Mouse (Mus musculus): ENCODE measurements around the gene Tbxas1. TPM values are rescaled to one million over a fixed set of nuclear protein-coding genes. Genes with fewer than 3 reads are reported as not detected.

Gene Tbxas1
- polyA plus RNA-seq, 1 experiment from 2014 or later = 2.3 TPM

GRCm38 (mm10) chr6:39104631-39105030, 229.4 kb downstream of the Tbxas1 start:
- no peaks in the 10 kb centered on the region for H3K36me3 ChIP-seq (replicated peaks)
- no peak overlapping the region for H3K4me3 ChIP-seq
- H3K4me2 ChIP-seq = no peak overlapping the region
- H3K27me3 ChIP-seq (replicated peaks) = no peaks in the 10 kb centered on the region
- WGBS = 88% methylated on average over 4 of the region's 4 CpGs
- no peaks in the 10 kb centered on the region for H3K9me3 ChIP-seq
- H3K4me1 ChIP-seq = no peaks in the 10 kb centered on the region
- ATAC-seq (replicated peaks) = no peak
- H3K9ac ChIP-seq = no peak overlapping the region
- no peak overlapping the region for H3K27ac ChIP-seq

- no peak overlapping the region for H3K4me3 ChIP-seq
Measured at GRCm38 (mm10) chr6:39106812-39107211, 231.6 kb downstream of the Tbxas1 start.

GRCm38 (mm10) chr6:39112701-39113100, 237.5 kb downstream of the Tbxas1 start:
- no peak overlapping the region for H3K4me2 ChIP-seq
- H3K36me3 ChIP-seq (replicated peaks) = no peaks in the 10 kb centered on the region
- peaks cover 23% of the 10 kb centered on the region for H3K27me3 ChIP-seq (replicated peaks)
- ATAC-seq (replicated peaks) = no peak
- 95% methylated on average over 3 of the region's 3 CpGs for WGBS
- no peaks in the 10 kb centered on the region for H3K9me3 ChIP-seq
- peaks cover 2% of the 10 kb centered on the region; the same call in 1 of the 2 replicates for H3K4me1 ChIP-seq
- H3K9ac ChIP-seq = no peak overlapping the region
- no peak overlapping the region for H3K27ac ChIP-seq
- H3K4me3 ChIP-seq = no peak overlapping the region

More at GRCm38 (mm10) chr6:39106812-39107211, 231.6 kb downstream of the Tbxas1 start:
- Histone ChIP-seq H3K27me3 (replicated peaks) (no peaks in the 10 kb centered on the region), H3K4me1 (no peaks in the 10 kb centered on the region), H3K4me2 (no peak overlapping the region), H3K9ac (no peak overlapping the region), H3K27ac (no peak overlapping the region), H3K36me3 (replicated peaks) (no peaks in the 10 kb centered on the region), H3K9me3 (no peaks in the 10 kb centered on the region)
- ATAC-seq (replicated peaks) = no peak
- 49% methylated on average over 2 of the region's 2 CpGs for WGBS

GRCm38 (mm10) chr6:39113141-39113540, 237.9 kb downstream of the Tbxas1 start:
- Histone ChIP-seq H3K4me3 (no peak overlapping the region), H3K9ac (no peak overlapping the region), H3K4me2 (no peak overlapping the region), H3K9me3 (no peaks in the 10 kb centered on the region), H3K27ac (no peak overlapping the region), H3K27me3 (replicated peaks) (peaks cover 27% of the 10 kb centered on the region), H3K4me1 (peaks cover 6% of the 10 kb centered on the region; the same call in 1 of the 2 replicates), H3K36me3 (replicated peaks) (no peaks in the 10 kb centered on the region)
- no peak for ATAC-seq (replicated peaks)
- WGBS = 85% methylated on average over 3 of the region's 3 CpGs

- H3K36me3 ChIP-seq (replicated peaks) = no peaks in the 10 kb centered on the region
Measured at GRCm38 (mm10) chr6:39115438-39115837, 240.2 kb downstream of the Tbxas1 start.

GRCm38 (mm10) chr6:39117584-39118455, 242.6 kb downstream of the Tbxas1 start, which contains the start of gene Parp12:
TSS of gene Parp12 (minus strand) at chr6:39118349.
- Histone ChIP-seq H3K27me3 (replicated peaks) (peaks cover 39% of the 10 kb centered on the region), H3K4me2 (peak within 1 kb of the TSS; percentile 66), H3K27ac (no peak within 1 kb of the TSS), H3K9ac (peak within 1 kb of the TSS; percentile 42), H3K36me3 (replicated peaks) (no peaks in the 10 kb centered on the region), H3K9me3 (no peaks in the 10 kb centered on the region), H3K4me3 (peak within 1 kb of the TSS; percentile 53), H3K4me1 (peaks cover 6% of the 10 kb centered on the region; the same call in 1 of the 2 replicates)
- peak; percentile 75 for ATAC-seq (replicated peaks)
- 3% methylated on average over 95 of the region's 101 CpGs for WGBS

More at GRCm38 (mm10) chr6:39115438-39115837, 240.2 kb downstream of the Tbxas1 start:
- Histone ChIP-seq H3K27me3 (replicated peaks) (peaks cover 39% of the 10 kb centered on the region), H3K4me3 (no peak overlapping the region), H3K27ac (no peak overlapping the region), H3K4me1 (peaks cover 6% of the 10 kb centered on the region; the same call in 1 of the 2 replicates), H3K4me2 (no peak overlapping the region), H3K9me3 (no peaks in the 10 kb centered on the region), H3K9ac (no peak overlapping the region)
- ATAC-seq (replicated peaks) = no peak
- WGBS = 83% methylated on average over 1 of the region's 1 CpGs

GRCm38 (mm10) chr6:39118456-39118881, 243.3 kb downstream of the Tbxas1 start:
- Histone ChIP-seq H3K36me3 (replicated peaks) (no peaks in the 10 kb centered on the region), H3K4me3 (peak overlapping the region; percentile 53), H3K9ac (peak overlapping the region; percentile 42), H3K4me2 (peak overlapping the region; percentile 66), H3K27ac (no peak overlapping the region), H3K9me3 (no peaks in the 10 kb centered on the region), H3K27me3 (replicated peaks) (peaks cover 39% of the 10 kb centered on the region), H3K4me1 (peaks cover 6% of the 10 kb centered on the region; the same call in 1 of the 2 replicates)
- peak; percentile 20; the same call in 1 of the 2 replicates for ATAC-seq (replicated peaks)
- WGBS = 12% methylated on average over 49 of the region's 49 CpGs

GRCm38 (mm10) chr6:39120685-39121084, 245.5 kb downstream of the Tbxas1 start:
- no peaks in the 10 kb centered on the region for H3K36me3 ChIP-seq (replicated peaks)
- no peak for ATAC-seq (replicated peaks)
- no peak overlapping the region for H3K9ac ChIP-seq
- H3K4me1 ChIP-seq = peaks cover 6% of the 10 kb centered on the region; the same call in 1 of the 2 replicates
- H3K9me3 ChIP-seq = no peaks in the 10 kb centered on the region
- 57% methylated on average over 3 of the region's 3 CpGs for WGBS
- no peak overlapping the region for H3K27ac ChIP-seq
- H3K4me2 ChIP-seq = no peak overlapping the region
- H3K4me3 ChIP-seq = no peak overlapping the region
- H3K27me3 ChIP-seq (replicated peaks) = peaks cover 36% of the 10 kb centered on the region

- H3K27ac ChIP-seq = no peak overlapping the region
- H3K4me2 ChIP-seq = no peak overlapping the region
- no peaks in the 10 kb centered on the region for H3K36me3 ChIP-seq (replicated peaks)
- no peaks in the 10 kb centered on the region; the same call in 1 of the 2 replicates for H3K27me3 ChIP-seq (replicated peaks)
- no peak for ATAC-seq (replicated peaks)
- H3K4me3 ChIP-seq = no peak overlapping the region
- H3K9ac ChIP-seq = no peak overlapping the region
- H3K4me1 ChIP-seq = no peaks in the 10 kb centered on the region
- no peaks in the 10 kb centered on the region for H3K9me3 ChIP-seq
Measured at GRCm38 (mm10) chr6:39124719-39125118, 249.5 kb downstream of the Tbxas1 start.

- Histone ChIP-seq H3K9me3 (no peaks in the 10 kb centered on the region), H3K36me3 (replicated peaks) (peaks cover 19% of the 10 kb centered on the region), H3K27me3 (replicated peaks) (no peaks in the 10 kb centered on the region), H3K27ac (no peak overlapping the region), H3K4me2 (no peak overlapping the region), H3K4me3 (no peak overlapping the region), H3K4me1 (no peaks in the 10 kb centered on the region), H3K9ac (no peak overlapping the region)
- WGBS = 26% methylated on average over 4 of the region's 4 CpGs
- ATAC-seq (replicated peaks) = no peak
Measured at GRCm38 (mm10) chr6:39131480-39131879, 256.3 kb downstream of the Tbxas1 start.

GRCm38 (mm10) chr6:39132556-39132955, 257.4 kb downstream of the Tbxas1 start:
- H3K9me3 ChIP-seq = no peaks in the 10 kb centered on the region
- no peak overlapping the region for H3K27ac ChIP-seq
- no peak overlapping the region for H3K9ac ChIP-seq
- no peak for ATAC-seq (replicated peaks)
- 71% methylated on average over 5 of the region's 5 CpGs for WGBS
- no peaks in the 10 kb centered on the region for H3K27me3 ChIP-seq (replicated peaks)
- no peak overlapping the region for H3K4me3 ChIP-seq
- no peaks in the 10 kb centered on the region for H3K4me1 ChIP-seq
- H3K4me2 ChIP-seq = no peak overlapping the region
- H3K36me3 ChIP-seq (replicated peaks) = peaks cover 19% of the 10 kb centered on the region
